Mouse (Mus musculus): ENCODE data around the gene N4bp2l2.
"Not testable (repeated sequence)": the region's sequence is repeated elsewhere in the genome, so short reads cannot be mapped to it uniquely, and the experiment has no call there.

N4bp2l2 gene

DNA sequence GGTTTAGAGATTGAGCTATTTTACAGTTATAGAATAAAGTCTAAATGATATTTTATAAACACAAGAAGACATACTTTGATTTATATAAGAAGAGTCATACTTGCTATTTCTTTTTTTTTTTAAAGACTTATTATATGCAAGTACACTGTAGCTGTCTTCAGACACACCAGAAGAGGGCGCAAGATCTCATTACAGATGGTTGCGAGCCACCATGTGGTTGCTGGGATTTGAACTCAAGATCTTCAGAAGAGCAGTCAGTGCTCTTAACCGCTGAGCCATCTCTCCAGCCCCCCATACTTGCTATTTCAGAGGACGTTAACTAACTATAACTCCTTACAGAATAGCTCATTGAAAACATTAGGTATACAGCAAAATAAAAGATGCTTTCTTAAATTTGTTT, 22.6 kb downstream of the N4bp2l2 start:
- DNase-seq (ENCODE audit: low spot score in 2 of 2), result not testable (repeated sequence)

DNA sequence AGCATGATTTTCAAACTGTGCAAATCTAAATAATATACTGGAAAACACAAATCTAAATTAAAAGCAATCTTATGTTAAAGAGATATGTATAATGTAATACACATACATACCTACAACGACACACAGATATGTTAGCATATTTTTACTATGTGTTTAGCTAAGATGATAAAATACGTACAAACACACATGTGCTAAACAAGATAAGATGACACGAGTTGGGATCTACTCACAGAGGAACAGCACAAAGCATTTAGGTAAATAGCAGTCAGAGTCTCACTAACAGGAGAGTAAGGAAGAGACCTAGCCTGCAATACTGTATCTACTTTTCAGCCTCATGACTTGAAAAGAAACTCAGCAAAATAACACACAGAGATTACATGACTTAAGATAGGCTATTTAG, 24.5 kb downstream of the N4bp2l2 start:
- DNase-seq (ENCODE audit: low spot score in 2 of 2), result no peak

DNA sequence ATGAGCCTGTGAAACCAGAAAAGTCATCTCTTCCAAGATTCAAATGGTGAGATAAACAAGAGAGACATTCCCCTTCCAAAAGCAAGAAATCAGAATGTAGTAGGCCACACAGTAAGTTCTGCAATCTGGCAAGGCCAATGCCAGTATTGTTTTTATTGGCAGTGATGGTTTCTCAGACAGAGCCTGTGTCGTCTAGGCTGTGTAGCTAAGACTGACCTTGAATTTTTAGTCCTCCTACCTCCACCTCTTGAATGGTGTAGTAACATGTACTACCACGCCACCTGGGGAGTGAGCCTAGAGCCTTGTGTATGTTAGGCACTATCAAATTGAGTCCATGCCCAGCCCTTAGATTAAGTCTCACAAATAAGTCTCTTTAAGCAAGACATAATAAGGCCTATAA, 36.3 kb downstream of the N4bp2l2 start:
- DNase-seq (ENCODE audit: low spot score in 2 of 2), result no peak

DNA sequence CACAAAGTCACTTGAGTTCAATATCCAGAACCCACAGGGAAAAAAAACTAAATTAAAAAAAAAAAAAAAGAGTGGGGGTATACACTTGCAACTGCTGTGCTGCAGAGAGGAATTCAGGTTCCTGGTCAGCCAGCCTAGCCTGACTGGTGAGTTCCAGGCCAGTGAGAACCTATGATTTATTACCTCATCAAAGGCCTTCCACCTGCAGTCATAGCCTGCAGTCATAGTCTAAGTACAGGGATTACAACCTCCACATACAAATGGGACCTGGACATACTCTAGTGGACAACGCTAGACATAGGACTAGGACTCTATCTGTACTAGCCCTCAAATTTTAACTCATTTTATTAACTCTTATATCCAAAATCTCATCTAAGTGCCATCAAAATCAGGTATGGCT, 36.7 kb downstream of the N4bp2l2 start:
- DNase-seq (ENCODE audit: low spot score in 2 of 2), result no peak

DNA sequence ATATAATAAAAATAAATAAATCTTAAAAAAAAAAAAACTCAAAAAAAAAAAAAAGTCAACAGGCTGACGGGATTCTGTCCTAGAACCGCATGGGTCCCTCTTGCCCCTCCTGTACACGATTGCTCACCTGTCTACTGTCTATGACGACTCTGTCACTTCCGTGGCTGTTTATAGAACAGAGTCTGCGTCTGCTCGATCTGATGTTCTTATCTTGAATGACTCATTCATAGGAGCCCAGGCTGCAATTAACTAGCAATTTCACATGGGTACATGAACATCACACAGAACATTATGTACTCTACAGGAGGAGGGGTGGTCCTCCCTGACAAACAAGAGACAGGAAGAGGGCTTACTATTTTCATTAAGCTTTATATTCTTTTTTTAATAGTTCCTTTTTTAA, 40.5 kb downstream of the N4bp2l2 start:
- DNase-seq (ENCODE audit: low spot score in 2 of 2), result no peak

DNA sequence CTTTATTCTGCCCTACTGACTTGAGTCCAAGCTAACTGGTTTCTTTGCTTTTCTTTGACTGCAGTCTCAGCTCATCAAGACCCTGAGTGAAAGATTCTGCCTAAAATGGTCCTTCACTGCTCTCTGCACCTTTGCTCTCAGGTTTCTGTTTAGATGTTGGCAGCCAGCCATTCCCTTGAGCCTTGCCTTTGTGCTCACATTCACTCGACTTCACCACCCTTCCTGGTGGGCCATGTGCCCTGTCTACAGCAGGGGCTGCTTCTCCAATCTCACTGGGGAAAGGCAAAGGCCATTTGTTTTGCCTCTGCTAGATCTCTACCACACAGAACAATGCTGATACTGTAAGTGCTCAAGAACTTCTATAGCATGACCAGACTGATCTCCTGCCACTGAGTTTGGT, 43.2 kb downstream of the N4bp2l2 start:
- DNase-seq (ENCODE audit: low spot score in 2 of 2), result no peak

DNA sequence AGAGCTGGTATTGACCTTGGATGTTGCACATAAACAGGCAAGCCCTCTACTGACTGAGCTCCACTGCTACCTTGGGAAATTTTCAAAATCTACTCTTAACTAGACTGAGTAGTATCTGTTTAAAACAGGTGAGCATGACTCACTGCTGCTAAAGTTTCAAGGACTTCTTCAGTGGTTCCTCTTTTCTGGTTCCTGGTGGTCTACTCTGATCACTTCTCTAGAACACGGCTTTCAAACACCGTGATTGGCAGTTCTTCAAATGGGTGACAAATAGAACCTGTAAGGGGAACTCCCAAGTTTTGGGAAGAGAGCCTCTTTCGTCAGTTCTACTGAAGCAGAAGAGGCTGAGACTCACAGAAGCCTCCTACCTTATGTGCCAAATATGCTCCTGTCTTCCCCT, 44.4 kb downstream of the N4bp2l2 start:
- DNase-seq (ENCODE audit: low spot score in 2 of 2), result no peak

DNA sequence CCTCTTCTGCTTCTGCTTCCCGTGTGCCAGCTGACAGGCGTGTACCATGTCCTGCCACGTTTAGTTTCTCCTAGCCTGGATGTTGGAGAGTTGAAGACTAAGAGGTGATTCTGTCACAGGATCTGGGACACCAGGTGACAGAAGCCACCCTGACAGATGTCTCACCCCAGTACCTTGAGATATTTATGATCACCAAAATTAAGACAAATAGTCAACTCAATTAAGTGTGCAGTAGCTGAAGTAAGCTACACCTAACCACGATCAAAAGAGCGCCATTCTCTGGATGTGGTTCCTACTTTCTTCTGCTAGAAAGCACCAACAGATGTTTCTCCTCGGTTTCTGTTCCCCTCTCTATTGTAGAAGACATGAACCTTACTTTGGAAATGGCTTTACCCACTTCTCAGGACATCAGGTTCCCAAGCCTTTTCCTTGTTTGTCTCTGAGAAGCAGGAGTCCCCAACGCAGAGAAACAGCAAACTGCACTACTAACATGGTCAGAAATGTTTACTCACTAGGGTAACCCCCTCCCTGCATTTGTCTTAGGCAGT, 45.3 kb downstream of the N4bp2l2 start:
- no peak for DNase-seq (ENCODE audit: low spot score in 2 of 2)

DNA sequence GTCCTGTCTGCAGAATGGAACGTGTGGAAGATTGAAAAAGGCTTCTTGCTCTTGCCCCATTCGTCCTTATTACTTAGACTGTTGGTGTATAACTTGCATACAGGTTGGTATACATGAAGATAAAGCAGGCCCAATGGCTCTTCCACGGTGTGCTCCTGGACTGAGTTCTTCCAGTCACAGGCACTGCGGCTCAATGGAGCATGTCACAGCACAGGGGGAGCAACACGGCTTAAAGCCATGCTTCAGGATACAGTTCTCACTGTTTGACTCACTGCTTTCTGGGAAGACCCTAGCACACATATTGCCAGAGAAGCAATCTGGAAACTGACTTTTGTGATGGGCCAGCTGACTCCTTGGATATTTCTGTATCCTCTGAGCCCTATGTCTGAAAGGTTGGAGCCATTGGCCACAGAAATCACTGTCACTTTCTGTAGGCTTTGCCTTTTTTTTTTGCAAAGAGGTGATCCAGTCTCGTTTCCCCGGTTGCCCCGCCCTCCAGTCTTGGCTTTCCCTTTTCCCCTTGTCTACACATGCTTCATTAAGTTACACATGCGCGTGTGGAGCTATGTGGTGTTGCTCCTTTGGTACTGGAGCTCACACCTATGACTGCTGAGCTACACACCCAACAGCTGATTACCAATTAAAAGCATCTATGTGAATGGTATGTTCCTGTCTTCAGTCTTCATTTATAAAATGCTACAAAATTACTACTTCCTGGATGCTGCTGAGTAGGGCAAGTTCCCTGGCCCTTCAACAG, 47.2 kb downstream of the N4bp2l2 start:
- no peak for DNase-seq (ENCODE audit: low spot score in 2 of 2)

DNA sequence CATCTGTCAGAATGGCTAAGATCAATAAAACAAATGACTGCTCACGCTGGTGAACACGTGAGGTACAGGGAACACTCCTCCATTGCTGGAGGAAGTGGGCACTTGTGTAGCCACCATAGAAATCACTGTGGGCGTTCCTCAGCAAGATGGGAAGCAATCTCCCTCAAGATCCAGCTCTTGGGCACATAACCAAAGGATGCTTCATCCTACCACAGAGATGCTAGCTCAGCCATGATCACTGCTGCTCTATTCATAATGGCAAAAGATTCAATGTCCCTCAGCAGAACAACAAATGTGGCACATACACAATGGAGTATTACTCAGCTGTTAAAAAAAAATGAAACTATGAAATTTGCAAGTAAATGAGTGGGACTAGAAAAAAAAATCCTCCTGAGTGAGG, 49.3 kb downstream of the N4bp2l2 start:
- DNase-seq (ENCODE audit: low spot score in 2 of 2), result no peak

DNA sequence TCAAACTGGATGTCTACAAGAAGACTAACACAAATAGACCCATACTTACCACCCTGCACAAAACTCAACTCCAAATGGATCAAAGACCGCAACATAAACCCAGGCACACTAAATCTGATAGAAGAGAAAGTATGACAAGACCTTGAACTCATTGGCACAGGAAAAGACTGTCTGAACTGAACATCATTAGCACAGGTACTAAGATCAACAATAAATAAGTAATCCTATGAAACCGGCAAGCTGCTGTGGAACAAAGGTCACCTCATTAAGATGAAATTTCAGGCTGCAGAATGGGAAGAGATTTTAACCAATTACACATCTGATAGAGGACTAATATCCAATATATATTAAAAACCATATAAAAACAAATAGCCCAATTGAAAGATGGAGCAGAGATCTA, 49.8 kb downstream of the N4bp2l2 start:
- DNase-seq (ENCODE audit: low spot score in 2 of 2), result no peak

DNA sequence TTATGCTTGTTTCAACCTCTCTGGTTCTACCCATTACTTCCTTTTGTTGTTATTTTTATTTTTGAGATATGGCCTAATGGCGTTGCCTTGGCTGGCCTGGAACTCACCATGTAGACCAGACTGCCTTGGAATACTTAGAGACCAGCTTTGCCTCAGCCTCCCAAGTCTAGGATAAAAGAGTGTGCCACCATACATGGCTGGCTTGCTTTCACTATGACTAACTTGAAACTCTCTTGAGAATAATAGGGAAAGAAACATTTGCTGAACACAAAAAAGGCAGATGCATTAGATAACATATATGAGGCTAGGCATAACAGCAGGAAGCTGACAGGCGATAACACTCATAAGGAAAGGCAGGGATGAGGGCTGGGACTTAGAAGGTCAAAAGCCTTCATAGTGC, 51.9 kb downstream of the N4bp2l2 start:
- no peak for DNase-seq (ENCODE audit: low spot score in 2 of 2)

DNA sequence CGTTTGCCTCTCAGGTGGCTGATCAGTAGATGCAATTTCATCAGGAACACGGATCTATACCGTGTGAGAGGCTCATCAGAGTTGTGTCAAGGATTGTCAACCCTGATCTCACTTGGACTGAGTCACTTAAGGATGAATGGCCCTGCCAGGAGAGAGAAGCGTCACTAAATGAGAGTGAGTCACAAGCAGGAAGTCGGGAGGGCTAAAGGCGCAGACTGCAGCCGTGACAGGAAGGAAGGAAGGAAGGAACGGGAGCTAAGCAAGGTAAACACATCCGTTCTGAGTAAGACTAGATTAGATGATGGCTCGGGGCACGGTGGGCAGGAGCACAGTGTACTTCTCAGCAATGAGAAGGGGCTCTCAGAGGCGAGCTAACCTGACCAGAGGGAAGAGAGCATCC, 54.3 kb downstream of the N4bp2l2 start:
- DNase-seq (ENCODE audit: low spot score in 2 of 2), result no peak

DNA sequence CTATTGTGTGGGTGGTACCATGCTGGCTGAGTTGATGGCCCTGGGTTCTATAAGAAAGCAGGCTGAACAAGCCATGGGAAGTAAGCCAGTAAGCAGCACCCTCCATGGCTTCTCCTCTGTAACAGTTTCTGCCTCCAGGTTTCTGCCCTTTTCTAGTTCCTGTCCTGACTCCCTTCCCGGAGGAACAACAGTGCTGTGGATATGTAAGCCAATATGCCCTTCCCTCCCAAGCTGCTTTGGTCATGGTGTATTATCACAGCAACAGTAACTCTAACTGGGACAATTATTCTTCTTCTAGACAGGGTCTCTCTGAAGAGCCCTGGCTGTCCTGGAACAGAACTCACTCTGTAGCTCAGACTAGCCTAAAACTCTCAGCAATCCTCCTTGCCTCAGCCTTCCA, 54.8 kb downstream of the N4bp2l2 start:
- no peak for DNase-seq (ENCODE audit: low spot score in 2 of 2)

DNA sequence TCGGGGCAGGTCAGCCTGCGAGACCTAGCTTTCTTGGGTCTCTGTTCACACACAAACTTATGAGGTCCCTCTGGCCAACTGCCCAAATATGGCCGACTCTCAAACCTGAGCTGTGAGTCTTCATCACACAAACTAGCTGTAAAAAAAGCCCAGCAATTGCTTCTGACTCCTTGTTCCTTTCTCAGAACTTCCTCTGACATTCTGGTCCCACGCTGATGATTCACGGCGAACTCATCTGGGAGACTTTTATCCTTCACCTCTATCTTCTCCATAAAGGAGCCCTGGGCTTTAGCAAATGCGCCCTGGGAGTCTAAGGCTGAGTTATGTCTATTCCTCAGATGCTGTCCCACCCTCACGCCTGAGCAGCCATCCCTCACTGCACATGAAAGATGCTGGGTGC, 58.4 kb downstream of the N4bp2l2 start:
- no peak for DNase-seq (ENCODE audit: low spot score in 2 of 2)

DNA sequence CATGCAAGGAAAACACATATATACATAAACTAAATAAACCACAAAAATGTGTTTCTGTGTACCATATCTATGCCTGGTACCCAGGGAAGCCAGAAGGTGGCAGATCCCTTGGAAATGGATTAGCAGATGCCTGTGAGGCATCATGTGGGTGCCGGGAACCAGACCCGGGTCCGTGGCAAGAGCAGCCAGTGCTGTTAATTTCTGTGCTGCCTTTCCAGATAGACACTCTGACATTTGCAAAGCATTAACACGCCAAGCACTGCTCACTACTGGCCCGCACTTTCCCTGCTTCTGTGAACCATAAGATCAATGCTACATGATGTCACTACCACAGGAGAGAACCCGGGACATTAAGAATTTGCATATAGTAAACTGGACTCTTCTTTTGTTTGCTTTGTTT, 59.9 kb downstream of the N4bp2l2 start:
- DNase-seq (ENCODE audit: low spot score in 2 of 2), result no peak

DNA sequence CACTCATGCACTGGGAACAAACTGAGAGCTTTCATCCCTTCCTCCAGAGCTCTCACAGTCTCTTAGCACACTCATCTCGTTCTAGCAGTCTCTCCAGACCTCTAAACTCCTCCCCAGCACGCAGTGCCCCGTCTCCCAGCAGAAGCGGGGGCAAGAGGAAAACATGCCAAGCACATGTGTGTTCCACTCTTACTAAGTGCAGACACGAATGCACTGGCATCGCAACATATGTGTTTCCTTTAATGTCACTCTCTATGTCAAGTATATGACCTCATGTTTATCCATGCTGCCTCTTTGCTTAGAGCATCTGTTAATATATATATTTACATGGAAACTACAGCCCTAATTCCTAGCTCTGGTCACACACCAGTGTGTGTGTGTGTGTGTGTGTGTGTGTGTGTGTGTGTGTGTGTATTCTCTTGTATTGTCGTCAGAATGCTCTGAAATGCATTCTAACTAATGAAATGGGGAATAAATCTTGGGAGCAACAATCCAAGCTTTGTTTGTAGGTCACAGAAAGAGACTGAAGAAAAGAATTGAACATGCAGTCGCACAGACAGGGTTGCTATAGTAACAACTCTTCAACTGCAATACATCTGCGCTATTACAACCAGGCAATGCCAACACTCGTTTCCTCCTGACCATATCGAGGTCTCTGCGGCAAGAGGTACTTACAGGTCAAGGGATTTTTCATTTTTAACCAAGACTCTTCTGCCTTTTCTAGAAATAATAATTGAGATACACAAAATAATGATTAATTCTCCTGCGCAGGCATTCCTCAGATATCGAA, 64.3 kb downstream of the N4bp2l2 start:
- no peak for DNase-seq (ENCODE audit: low spot score in 2 of 2)

DNA sequence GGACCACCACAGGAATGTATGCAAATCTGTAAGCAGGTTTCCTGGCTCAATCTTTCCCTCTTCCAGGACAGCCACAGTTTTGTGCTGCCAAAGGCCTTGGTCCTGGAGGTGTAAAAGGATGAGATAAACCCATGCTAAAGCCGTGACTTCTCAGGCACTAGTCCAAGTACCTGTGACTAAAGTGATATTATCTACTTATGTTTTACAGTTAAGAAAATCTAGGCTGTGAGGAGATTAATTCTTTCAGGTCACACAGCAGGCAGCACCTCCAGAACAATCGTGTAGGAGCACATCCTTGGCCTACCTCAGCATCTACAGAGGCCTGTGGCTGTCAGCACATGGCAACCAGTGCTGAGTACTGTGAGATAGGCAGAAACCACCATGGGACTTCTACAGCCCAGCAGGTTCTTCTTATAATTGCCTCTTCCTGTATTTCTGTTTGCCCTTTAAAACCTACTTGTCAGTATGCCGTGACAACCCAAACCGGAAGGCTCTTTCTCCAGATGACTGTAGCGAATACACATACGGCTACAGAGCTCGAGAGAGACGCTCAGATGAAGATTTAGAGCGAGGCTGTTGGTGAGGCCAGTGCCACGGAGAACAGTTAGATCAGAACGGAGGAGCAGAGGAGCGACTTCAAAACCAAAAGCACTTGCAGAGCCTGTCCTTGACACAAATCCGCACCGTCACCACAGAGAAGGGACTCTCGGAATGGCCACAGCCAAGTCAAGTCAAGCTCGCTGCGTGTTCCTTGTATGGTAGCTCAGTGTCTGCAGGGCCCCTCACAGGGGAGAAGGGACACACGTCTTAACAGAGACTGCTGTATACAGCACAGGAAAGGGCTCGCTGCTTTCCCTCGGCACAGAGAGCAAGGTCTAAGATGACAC, 65.2 kb downstream of the N4bp2l2 start:
- DNase-seq (ENCODE audit: low spot score in 2 of 2), result no peak

DNA sequence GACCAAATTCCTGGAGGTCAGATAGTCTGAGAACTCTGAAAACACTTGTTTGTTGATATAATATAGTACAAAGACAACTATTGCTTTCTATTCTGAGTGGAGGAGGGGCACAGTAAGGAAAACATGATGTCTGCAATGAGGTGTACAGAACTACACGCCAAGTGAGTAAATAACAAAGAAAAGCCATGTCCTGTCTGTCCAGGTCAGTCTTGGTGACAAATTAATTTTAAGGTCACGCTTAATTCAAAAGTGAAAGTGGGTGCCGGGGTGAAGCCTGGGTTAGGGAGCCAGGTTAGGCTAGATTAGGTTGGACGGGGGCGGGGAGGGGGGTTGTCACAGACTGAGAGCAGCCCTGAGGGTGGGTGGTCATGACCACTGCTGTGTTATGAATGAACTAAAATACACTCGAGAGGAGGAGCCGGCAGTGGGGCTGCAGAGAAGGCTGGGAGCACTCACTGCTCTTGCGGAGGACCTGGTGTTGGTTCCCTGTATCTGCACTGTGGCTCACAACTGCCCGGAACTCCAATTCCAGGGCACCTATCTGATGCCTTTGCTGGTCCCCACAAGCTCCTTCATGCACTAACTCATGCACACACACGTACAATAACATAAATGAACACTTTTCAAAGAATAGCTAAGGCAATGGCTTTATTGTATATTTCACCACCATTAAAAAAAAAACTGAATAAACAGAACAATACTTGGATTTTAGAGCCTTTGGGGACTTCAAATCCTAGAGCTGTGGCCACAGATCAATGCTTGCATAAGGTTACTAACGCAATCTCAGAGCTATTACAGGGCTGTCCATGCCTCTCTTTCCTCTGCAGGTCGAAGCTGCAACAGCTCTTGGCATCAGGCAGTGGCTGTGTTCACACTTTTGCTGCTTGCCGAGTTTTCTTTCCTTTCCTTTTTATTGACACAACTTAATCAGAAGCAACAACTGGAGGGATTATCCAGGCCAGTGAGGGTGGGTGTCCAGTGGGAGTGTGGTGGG, 66.4 kb downstream of the N4bp2l2 start:
- no peak for DNase-seq (ENCODE audit: low spot score in 2 of 2)

DNA sequence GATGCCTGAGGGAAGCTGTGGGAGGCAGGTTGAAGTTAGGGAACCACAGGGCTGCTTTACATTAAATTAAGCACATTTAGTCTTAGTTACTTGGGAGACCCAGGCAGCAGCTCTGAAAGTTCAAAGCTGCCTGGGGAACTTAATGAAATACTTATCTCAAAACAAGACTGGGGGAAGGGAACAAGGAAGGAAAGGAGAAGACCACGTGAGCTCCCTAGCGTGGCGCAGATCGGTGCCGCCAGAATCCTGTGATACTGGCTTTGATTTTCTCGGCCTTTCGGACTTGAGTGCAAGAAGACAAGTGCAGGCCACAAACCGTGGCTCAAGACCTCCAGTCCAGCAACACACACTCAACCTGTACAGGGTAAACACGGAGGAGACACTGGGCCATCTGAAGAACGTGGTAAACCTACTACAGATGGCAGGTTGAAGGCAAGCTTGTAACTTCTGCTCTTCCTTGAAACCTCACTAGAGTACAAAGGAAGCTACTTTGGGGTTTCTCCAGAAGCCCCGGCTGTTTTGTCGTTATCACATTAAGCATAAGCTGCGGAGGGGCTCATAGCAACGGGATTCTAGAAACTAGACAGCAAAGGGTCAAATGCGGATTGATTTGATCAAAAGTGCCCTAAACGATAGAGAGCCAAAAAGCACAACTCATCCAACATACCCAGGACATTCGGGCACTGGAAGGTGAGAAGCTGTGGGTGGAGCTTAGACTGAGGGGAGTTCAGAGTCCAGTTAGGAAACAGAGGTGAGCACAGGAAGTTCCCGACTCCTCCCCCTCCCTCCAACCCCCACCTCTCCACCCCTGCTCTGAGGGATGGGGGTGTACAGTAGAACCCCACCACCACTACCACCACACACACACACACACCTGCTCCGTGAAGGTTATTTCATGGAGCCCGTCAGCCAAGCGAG, 67.5 kb downstream of the N4bp2l2 start:
- DNase-seq (ENCODE audit: low spot score in 2 of 2), result no peak
